Mouse (Mus musculus) left cerebral cortex, postnatal 4 days (tissue): ENCODE measurements around the gene Gm4756. TPM values are rescaled to one million over a fixed set of nuclear protein-coding genes. Genes with fewer than 3 reads are reported as not detected.
"Not testable (repeated sequence)": the region's sequence is repeated elsewhere in the genome, so short reads cannot be mapped to it uniquely, and the experiment has no call there.

Experiments used
- DNase-seq: peaks from one replicate; pipeline ENCODE4 v3.0.0-alpha.2; 2022
- intact Hi-C: fragments of 180-260 bp; cut with DNase I; formaldehyde crosslinking; loops from one replicate; pipeline ENCODE4 v1.15.1; 2025
- total RNA-seq, 2 experiments: library from RNA; stranded (reverse); gene quantifications; 2 replicates each; pipeline ENCODE4 v1.2.3; 2021

Gene Gm4756
- total RNA-seq, 2 experiments from 2014 or later: not detected

- intact Hi-C loops: loop anchor here (5.0 to 10.0 kb wide), 3 partner anchors 138 to 551 kb away; no protein-coding TSS in a partner anchor
- DNase-seq: no peak
Measured at GRCm38 (mm10) chr12:72655775-72656174, 6.3 kb upstream of the Gm4756 start.

GRCm38 (mm10) chr12:72654698-72655097 lies 5.2 kb upstream of the Gm4756 start:
- DNase-seq: peak; percentile 75
- intact Hi-C loops: loop anchor here (5.0 to 10.0 kb wide), 3 partner anchors 137 to 550 kb away; no protein-coding TSS in a partner anchor

- no peak for DNase-seq
- intact Hi-C loops: no loop called here
Measured at GRCm38 (mm10) chr12:72648921-72649320, 540 bp downstream of the Gm4756 start.

- intact Hi-C loops: no loop called here
- no peak for DNase-seq
Measured at GRCm38 (mm10) chr12:72638025-72638424, 11.4 kb downstream of the Gm4756 start.

- intact Hi-C loops: no loop called here
- DNase-seq: no peak
Measured at GRCm38 (mm10) chr12:72628751-72629150, 20.7 kb downstream of the Gm4756 start.

GRCm38 (mm10) chr12:72622853-72623496 lies 26.5 kb downstream of the Gm4756 start:
- DNase-seq: no peak
- intact Hi-C loops: no loop called here

- intact Hi-C loops: no loop called here
- DNase-seq: no peak
Measured at GRCm38 (mm10) chr12:72621441-72621840, 28.0 kb downstream of the Gm4756 start.

GRCm38 (mm10) chr12:72620856-72621255 lies 28.6 kb downstream of the Gm4756 start:
- DNase-seq: peak; percentile 7
- intact Hi-C loops: no loop called here

- DNase-seq: no peak
- intact Hi-C loops: no loop called here
Measured at GRCm38 (mm10) chr12:72612053-72612452, 37.4 kb downstream of the Gm4756 start.

GRCm38 (mm10) chr12:72598731-72599130 lies 50.7 kb downstream of the Gm4756 start:
- DNase-seq, intact Hi-C loops: not testable (repeated sequence)

- intact Hi-C loops: no loop called here
- DNase-seq: no peak
Measured at GRCm38 (mm10) chr12:72594001-72594400, 55.5 kb downstream of the Gm4756 start.

- DNase-seq: no peak
- intact Hi-C loops: no loop called here
Measured at GRCm38 (mm10) chr12:72592991-72593390, 56.5 kb downstream of the Gm4756 start.

- intact Hi-C loops: no loop called here
- no peak for DNase-seq
Measured at GRCm38 (mm10) chr12:72585339-72585738, 64.1 kb downstream of the Gm4756 start.

- intact Hi-C loops: no loop called here
- no peak for DNase-seq
Measured at GRCm38 (mm10) chr12:72583099-72583498, 66.4 kb downstream of the Gm4756 start.

GRCm38 (mm10) chr12:72582021-72582420 lies 67.4 kb downstream of the Gm4756 start:
- intact Hi-C loops: no loop called here
- no peak for DNase-seq

- no peak for DNase-seq
- intact Hi-C loops: no loop called here
Measured at GRCm38 (mm10) chr12:72564281-72564795, 85.1 kb downstream of the Gm4756 start.

- intact Hi-C loops: no loop called here
- no peak for DNase-seq
Measured at GRCm38 (mm10) chr12:72554347-72554746, 95.1 kb downstream of the Gm4756 start.

- intact Hi-C loops: no loop called here
- DNase-seq: no peak
Measured at GRCm38 (mm10) chr12:72538571-72538970, 110.9 kb downstream of the Gm4756 start.

GRCm38 (mm10) chr12:72536021-72536597 lies 113.4 kb downstream of the Gm4756 start, which contains the start of gene Pcnx4:
Gene Pcnx4 (plus strand): TSS chr12:72536383.
- DNase-seq: peak; percentile 97
- intact Hi-C loops: no loop called here

- peak; percentile 25 for DNase-seq
Measured at GRCm38 (mm10) chr12:72535599-72535998, 113.9 kb downstream of the Gm4756 start.

GRCm38 (mm10) chr12:72533986-72534385 lies 115.5 kb downstream of the Gm4756 start:
- no peak for DNase-seq
- intact Hi-C loops: no loop called here

More at GRCm38 (mm10) chr12:72535599-72535998, 113.9 kb downstream of the Gm4756 start:
- intact Hi-C loops: no loop called here

- DNase-seq: no peak
- intact Hi-C loops: no loop called here
Measured at GRCm38 (mm10) chr12:72532303-72532702, 117.2 kb downstream of the Gm4756 start.
